Mouse (Mus musculus) midbrain, embryonic 16.5 days (tissue): ENCODE data around the gene Adcy9. TPM values are rescaled to one million over a fixed set of nuclear protein-coding genes. Genes with fewer than 3 reads are reported as not detected.
A peak's percentile ranks its signal among the peaks of the same experiment; 100 is the strongest.

Experiments used
- ATAC-seq: fragments of 200-750 bp; cut with Nextera tagmentation; 2 replicates; pipeline ENCODE4 v1.8.0; 2017; ENCODE audit warnings: moderate TSS enrichment
- H3K27ac ChIP-seq: fragments of 300-500 bp; sonication (generic); 2 replicates; pipeline ENCODE4 v1.5.1; 2014; ENCODE audit warnings: mild to moderate bottlenecking, low read length, mixed read lengths
- H3K27me3 ChIP-seq: fragments of 300-500 bp; sonication (generic); 2 replicates; pipeline ENCODE4 v1.6.1; 2014; ENCODE audit warnings: low read depth, low read length, mixed read lengths; ENCODE audit not compliant: control insufficient read depth, insufficient read depth
- H3K36me3 ChIP-seq: fragments of 300-500 bp; sonication (generic); 2 replicates; pipeline ENCODE4 v1.6.1; 2014; ENCODE audit warnings: mild to moderate bottlenecking, low read length, moderate library complexity, mixed read lengths; ENCODE audit not compliant: control insufficient read depth, insufficient read depth
- H3K4me1 ChIP-seq: fragments of 300-500 bp; sonication (generic); 2 replicates; pipeline ENCODE4 v1.6.1; 2014; ENCODE audit warnings: mild to moderate bottlenecking, low read length, mixed read lengths; ENCODE audit not compliant: control insufficient read depth, insufficient read depth
- H3K4me2 ChIP-seq: fragments of 300-500 bp; sonication (generic); 2 replicates; pipeline ENCODE4 v1.6.1; 2014; ENCODE audit warnings: mild to moderate bottlenecking, low read length, mixed read lengths
- H3K4me3 ChIP-seq: fragments of 300-500 bp; sonication (generic); 2 replicates; pipeline ENCODE4 v1.5.1; 2014; ENCODE audit warnings: low read depth, mild to moderate bottlenecking, low read length, moderate library complexity, mixed read lengths
- H3K9ac ChIP-seq: fragments of 300-500 bp; sonication (generic); 2 replicates; pipeline ENCODE4 v1.6.1; 2014; ENCODE audit warnings: low read depth, low read length, mixed read lengths
- H3K9me3 ChIP-seq: fragments of 300-500 bp; sonication (generic); replicated peaks from 2 replicates; pipeline ENCODE4 v1.6.1; 2014; ENCODE audit warnings: mild to moderate bottlenecking, low read length, mixed read lengths; ENCODE audit not compliant: control insufficient read depth, poor library complexity, severe bottlenecking
- WGBS: fragments of 180-500 bp; shearing (Covaris S2); extraction: QIAGEN DNeasy Blood & Tissue Kit; methylation state at CpG from one replicate; pipeline ENCODE4 v1.1.7; 2014; 5-methylcytosine and 5-hydroxymethylcytosine counted together
- polyA plus RNA-seq: library from polyadenylated mRNA; unstranded; fragments of >200 nt; fragmentation: Nextera tagmentation; extraction: Ambion mirVana; gene quantifications from 2 replicates; pipeline ENCODE4 v1.2.1, GENCODE M21; 2015

The Adcy9 gene
- polyA plus RNA-seq, 1 experiment from 2014 or later: 4.0 TPM

DNA sequence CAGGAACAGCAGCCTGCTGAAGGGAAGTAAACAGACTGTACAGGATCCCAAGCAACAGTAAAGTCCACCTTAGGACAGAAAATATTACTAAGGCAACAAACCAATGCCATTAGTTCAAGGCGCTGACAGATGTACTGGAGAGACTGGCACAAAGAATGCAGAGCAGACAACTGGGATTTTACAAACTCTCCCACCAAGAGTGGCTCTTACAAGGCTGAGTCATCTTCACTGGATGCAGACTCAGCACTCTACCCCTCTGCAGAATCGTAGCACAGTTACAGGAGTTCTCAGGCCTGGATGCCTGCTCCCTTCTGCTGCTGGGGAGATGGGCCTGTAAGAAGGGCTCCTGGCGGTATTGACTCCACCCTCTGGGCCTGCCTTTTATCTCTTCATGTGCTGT, 99.4 kb downstream of the Adcy9 start:
- H3K36me3 ChIP-seq: no peaks in the 10 kb centered on the region

DNA sequence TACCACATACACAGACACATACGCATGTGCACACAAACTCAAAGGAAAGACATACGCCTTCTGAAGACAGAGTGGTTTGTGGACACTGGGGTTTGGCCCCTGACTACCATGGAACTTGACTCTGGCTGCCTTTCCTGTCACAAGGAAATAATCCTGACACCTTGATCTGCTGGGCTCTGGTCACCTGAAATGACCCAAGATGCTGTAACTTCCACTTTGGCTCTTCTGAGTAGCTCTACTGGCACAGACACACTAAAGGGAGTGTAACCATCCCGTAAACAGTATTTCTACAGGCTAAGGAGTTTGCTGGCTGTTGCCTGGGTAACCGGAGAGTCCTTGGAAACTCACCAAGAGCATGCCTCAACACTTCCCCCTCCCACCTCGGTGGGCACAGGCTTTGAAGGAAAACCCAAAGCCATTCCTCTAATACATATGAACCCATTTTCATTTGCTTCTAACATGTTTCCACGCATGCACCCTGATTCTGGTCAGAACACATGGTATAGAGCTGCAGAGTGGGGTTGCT, 102.2 kb downstream of the Adcy9 start:
- no peak overlapping the region for H3K27ac ChIP-seq
- H3K9ac ChIP-seq: no peak overlapping the region
- H3K9me3 ChIP-seq: no peaks in the 10 kb centered on the region
- no peak overlapping the region for H3K4me2 ChIP-seq
- no peaks in the 10 kb centered on the region for H3K36me3 ChIP-seq
- H3K27me3 ChIP-seq: no peaks in the 10 kb centered on the region
- H3K4me1 ChIP-seq: peaks cover 8% of the 10 kb centered on the region; the same call in 1 of the 2 replicates
- WGBS: 59% methylated on average over 6 of the region's 6 CpGs
- H3K4me3 ChIP-seq: no peak overlapping the region
- no peak for ATAC-seq

More for the DNA sequence above, 99.4 kb downstream of the Adcy9 start:
- 75% methylated on average over 3 of the region's 3 CpGs for WGBS
- H3K4me1 ChIP-seq: peaks cover 8% of the 10 kb centered on the region; the same call in 1 of the 2 replicates
- no peak overlapping the region for H3K27ac ChIP-seq
- no peaks in the 10 kb centered on the region for H3K9me3 ChIP-seq
- no peak overlapping the region for H3K4me2 ChIP-seq
- ATAC-seq: no peak
- no peak overlapping the region for H3K9ac ChIP-seq
- no peak overlapping the region for H3K4me3 ChIP-seq
- no peaks in the 10 kb centered on the region for H3K27me3 ChIP-seq

DNA sequence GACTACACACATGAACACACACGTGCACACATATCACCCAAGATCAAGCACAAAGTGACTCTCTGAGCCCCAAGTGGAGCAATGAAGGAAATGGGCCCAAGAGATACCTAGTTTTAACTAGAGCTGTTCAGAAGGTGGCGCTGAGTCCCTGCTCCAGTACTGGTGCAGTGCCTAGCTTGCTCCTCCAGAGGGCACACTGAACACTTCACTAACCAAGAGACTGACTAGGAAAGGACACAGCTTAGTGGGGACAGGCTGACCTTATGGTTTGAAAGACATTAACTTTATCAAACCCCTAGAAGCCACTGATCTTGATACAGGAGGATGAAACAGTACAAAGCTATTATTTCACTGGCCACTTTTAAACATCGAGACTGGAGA, 104.2 kb downstream of the Adcy9 start:
- Histone ChIP-seq H3K9ac (no peak overlapping the region), H3K4me2 (no peak overlapping the region), H3K9me3 (no peaks in the 10 kb centered on the region), H3K36me3 (no peaks in the 10 kb centered on the region), H3K27me3 (no peaks in the 10 kb centered on the region), H3K27ac (no peak overlapping the region), H3K4me3 (no peak overlapping the region), H3K4me1 (peaks cover 8% of the 10 kb centered on the region; the same call in 1 of the 2 replicates)
- ATAC-seq: peak; percentile 60; the same call in 1 of the 2 replicates
- 30% methylated on average over 3 of the region's 3 CpGs for WGBS

DNA sequence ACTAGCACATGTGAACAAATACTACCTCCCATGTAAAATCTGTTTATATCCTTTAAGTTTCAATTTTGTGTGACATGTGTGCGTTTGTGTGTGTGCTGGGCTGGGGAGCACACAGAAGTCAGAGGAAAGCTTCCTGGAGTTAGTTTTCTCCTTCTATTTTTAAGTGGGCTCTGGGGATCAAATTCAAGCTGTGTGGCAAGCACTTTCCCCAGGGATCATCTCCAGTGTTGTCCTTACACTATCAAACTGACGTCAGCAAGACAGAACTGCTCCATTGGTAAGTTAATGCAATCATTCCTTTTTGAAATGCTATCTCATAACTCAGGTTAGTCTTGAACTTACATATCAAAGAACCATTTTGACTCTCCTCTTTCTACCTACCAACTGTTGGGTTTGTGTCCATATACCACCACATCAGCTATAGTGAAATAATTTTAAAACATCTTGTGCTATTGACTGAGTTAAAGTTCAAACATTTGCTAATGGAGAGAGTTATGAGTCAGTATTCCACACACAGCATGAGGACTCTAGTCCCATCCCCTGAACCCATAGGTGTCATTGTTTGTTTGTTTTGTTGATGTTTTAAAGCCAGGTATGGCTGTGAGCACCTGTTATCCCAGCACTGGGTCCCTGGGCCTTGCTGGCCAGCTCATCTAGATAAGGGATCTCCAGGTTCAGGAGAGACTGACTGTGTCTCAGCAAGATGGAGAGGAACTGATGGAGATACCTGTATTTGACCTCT, 104.8 kb downstream of the Adcy9 start:
- 75% methylated on average over 2 of the region's 2 CpGs for WGBS
- Histone ChIP-seq H3K9me3 (no peaks in the 10 kb centered on the region), H3K4me3 (no peak overlapping the region), H3K27ac (no peak overlapping the region), H3K4me2 (no peak overlapping the region), H3K36me3 (no peaks in the 10 kb centered on the region), H3K4me1 (peaks cover 8% of the 10 kb centered on the region; the same call in 1 of the 2 replicates), H3K9ac (no peak overlapping the region), H3K27me3 (no peaks in the 10 kb centered on the region)
- ATAC-seq: no peak

DNA sequence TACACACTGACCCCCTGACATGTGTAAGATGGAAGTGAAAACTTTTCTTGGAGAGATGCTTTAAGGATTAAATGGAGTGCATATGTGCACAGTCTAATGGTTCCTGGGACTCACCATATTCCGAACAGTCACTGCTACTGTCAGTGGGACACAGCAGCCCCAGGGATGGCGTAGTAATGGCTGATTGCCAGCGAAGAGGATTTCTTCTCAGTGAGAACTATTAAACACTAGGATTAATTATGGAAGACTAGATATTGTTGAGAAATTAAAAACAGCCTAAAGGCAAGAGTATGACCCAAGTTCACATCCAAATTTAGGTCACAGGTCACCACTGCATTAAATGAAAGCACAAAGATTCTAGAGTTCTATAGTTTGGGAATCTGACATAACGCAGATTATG, 105.4 kb downstream of the Adcy9 start:
- Histone ChIP-seq H3K36me3 (no peaks in the 10 kb centered on the region), H3K4me1 (peaks cover 8% of the 10 kb centered on the region; the same call in 1 of the 2 replicates), H3K9ac (no peak overlapping the region), H3K4me2 (no peak overlapping the region), H3K4me3 (no peak overlapping the region), H3K27me3 (no peaks in the 10 kb centered on the region), H3K9me3 (no peaks in the 10 kb centered on the region), H3K27ac (no peak overlapping the region)
- 90% methylated on average over 4 of the region's 4 CpGs for WGBS
- no peak for ATAC-seq

DNA sequence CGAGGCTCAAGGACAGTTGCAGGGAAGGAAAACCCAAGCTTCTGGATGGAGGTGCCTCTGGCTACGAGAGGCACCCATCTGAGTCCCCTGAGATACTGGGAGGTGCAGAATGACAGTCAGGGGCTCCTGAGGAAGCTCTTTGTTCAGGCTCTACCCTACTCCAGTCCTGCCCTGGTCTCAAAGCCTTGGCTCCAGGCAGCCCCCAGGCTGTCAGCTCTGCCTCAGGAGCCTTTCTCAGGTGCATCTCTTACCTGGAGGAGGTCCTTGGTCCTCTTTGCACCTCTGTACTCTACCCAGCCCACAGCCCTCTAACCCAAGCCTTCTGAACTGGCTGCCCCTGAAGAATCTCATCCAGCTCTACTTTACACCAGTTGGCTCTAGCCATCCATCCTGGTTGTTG, 108.3 kb downstream of the Adcy9 start:
- no peak for ATAC-seq
- Histone ChIP-seq H3K27me3 (no peaks in the 10 kb centered on the region), H3K4me1 (no peaks in the 10 kb centered on the region), H3K9ac (no peak overlapping the region), H3K4me3 (no peak overlapping the region), H3K36me3 (no peaks in the 10 kb centered on the region), H3K9me3 (no peaks in the 10 kb centered on the region), H3K27ac (no peak overlapping the region), H3K4me2 (no peak overlapping the region)
- 67% methylated on average over 2 of the region's 2 CpGs for WGBS

DNA sequence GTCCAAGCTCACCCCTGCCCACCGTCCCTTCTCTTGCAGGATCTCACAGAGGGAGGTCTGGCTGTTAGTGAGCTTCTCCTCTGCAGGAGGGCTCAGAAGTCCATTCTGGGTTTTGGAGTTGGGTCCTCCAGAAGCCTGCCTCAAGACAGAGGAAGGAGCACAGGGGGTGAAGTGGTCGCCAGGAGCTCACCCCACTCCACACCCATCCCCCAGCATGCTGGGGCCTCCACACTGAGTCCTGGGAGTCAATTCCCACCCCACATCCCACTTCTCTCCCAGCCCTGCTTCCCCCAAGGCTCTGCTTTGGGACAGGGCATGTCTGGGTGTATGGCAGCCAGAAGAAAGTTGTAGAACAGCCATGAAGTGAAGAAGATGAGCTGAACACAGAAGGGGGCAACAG, 108.7 kb downstream of the Adcy9 start:
- H3K9me3 ChIP-seq: no peaks in the 10 kb centered on the region
- H3K4me2 ChIP-seq: no peak overlapping the region
- no peaks in the 10 kb centered on the region for H3K36me3 ChIP-seq
- no peak for ATAC-seq
- H3K27ac ChIP-seq: no peak overlapping the region
- WGBS: 56% methylated on average over 2 of the region's 2 CpGs
- no peak overlapping the region for H3K9ac ChIP-seq
- no peaks in the 10 kb centered on the region for H3K27me3 ChIP-seq
- no peaks in the 10 kb centered on the region for H3K4me1 ChIP-seq
- no peak overlapping the region for H3K4me3 ChIP-seq

DNA sequence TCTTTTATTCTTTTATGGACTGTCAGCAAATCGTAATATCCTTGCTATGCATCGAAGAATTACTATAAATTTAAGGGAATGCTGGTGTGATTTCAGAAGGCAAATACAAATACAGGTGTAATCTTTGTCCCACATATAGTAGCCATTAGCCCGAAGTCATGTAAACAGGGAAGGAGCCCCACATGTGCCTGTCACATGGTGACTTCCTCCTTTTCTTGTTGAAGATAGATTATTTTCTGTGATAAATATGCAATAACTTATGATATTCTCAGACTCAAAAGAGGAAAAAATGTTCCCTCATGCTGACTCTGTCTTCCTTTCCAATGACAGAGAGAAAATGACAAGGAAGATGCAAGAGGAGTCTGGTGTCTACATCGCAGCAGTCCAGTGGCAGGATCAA, 112.5 kb downstream of the Adcy9 start:
- WGBS: 88% methylated on average over 4 of the region's 4 CpGs
- no peaks in the 10 kb centered on the region for H3K9me3 ChIP-seq
- no peak overlapping the region for H3K9ac ChIP-seq
- ATAC-seq: no peak
- H3K4me2 ChIP-seq: no peak overlapping the region
- H3K4me1 ChIP-seq: no peaks in the 10 kb centered on the region
- no peak overlapping the region for H3K27ac ChIP-seq
- H3K36me3 ChIP-seq: peaks cover 3% of the 10 kb centered on the region
- no peak overlapping the region for H3K4me3 ChIP-seq
- H3K27me3 ChIP-seq: no peaks in the 10 kb centered on the region

DNA sequence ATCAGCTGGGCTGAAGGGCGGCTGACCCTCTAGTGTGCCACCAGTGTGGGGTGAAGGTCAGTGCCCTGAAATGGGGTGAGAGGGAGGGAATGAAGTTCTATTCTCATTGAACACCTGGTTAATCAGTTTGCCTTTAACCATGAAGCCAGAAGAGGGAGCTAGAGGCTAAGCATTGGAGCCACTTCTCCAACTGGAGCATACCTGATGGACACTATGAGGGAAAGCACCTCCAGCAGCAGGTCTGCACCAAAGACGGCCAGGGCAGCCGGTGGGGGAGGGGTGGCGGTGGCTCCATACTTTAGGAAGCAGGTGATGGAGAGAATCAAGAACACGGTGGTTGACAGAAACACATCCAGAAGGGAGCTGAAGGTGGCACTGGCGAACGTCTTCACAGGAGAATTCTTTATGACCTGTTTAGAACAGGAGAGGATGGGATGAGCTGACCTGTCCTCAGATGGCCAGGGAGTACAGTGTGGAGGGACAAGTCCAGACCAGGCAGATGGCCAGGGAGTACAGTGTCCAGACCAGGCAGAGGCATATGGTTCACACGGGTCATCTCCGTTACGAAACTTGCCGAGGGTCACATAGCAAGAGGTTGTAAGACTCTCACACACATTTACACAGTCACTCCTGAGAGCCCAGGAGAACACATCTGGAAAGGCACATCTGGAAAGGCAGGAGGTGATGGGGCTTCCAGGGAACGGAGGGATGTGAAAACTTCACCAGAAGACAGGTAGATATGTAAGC, 115.9 kb downstream of the Adcy9 start:
- H3K4me1 ChIP-seq: no peaks in the 10 kb centered on the region
- H3K4me3 ChIP-seq: no peak overlapping the region
- no peak overlapping the region for H3K4me2 ChIP-seq
- H3K27me3 ChIP-seq: no peaks in the 10 kb centered on the region
- no peak overlapping the region for H3K9ac ChIP-seq
- WGBS: 73% methylated on average over 12 of the region's 12 CpGs
- H3K27ac ChIP-seq: no peak overlapping the region
- peaks cover 3% of the 10 kb centered on the region for H3K36me3 ChIP-seq
- no peaks in the 10 kb centered on the region for H3K9me3 ChIP-seq
- peak; percentile 60; the same call in 1 of the 2 replicates for ATAC-seq
